Mouse (Mus musculus) stomach, embryonic 15.5 days (tissue): ENCODE results near the gene Larp6. TPM values are rescaled to one million over a fixed set of nuclear protein-coding genes. Genes with fewer than 3 reads are reported as not detected.

ENCODE experiments used
- ATAC-seq: fragments of 200-750 bp; cut with Nextera tagmentation; 2 replicates; pipeline ENCODE4 v1.8.0; 2017; ENCODE audit warnings: low read depth, moderate number of reproducible peaks, moderate TSS enrichment; ENCODE audit not compliant: insufficient read depth, low FRiP score
- H3K27ac ChIP-seq: fragments of 300-500 bp; sonication (generic); 2 replicates; pipeline ENCODE4 v1.5.1; 2015; ENCODE audit warnings: mild to moderate bottlenecking, inconsistent platforms
- H3K27me3 ChIP-seq: fragments of 300-500 bp; sonication (generic); replicated peaks from 2 replicates; pipeline ENCODE4 v1.6.1; 2015; ENCODE audit warnings: inconsistent platforms
- H3K36me3 ChIP-seq: fragments of 300-500 bp; sonication (generic); 2 replicates; pipeline ENCODE4 v1.6.1; 2015; ENCODE audit warnings: inconsistent platforms
- H3K4me1 ChIP-seq: fragments of 300-500 bp; sonication (generic); 2 replicates; pipeline ENCODE4 v1.6.1; 2015; ENCODE audit warnings: inconsistent platforms
- H3K4me2 ChIP-seq: fragments of 300-500 bp; sonication (generic); 2 replicates; pipeline ENCODE4 v1.6.1; 2015; ENCODE audit warnings: mild to moderate bottlenecking, inconsistent platforms
- H3K4me3 ChIP-seq: fragments of 300-500 bp; sonication (generic); replicated peaks from 2 replicates; pipeline ENCODE4 v1.5.1; 2015; ENCODE audit warnings: inconsistent platforms
- H3K9ac ChIP-seq: fragments of 300-500 bp; sonication (generic); 2 replicates; pipeline ENCODE4 v1.6.1; 2015; ENCODE audit warnings: inconsistent platforms
- H3K9me3 ChIP-seq: fragments of 300-500 bp; sonication (generic); 2 replicates; pipeline ENCODE4 v1.6.1; 2016; ENCODE audit warnings: inconsistent platforms
- WGBS: fragments of 180-500 bp; shearing (Covaris S2); methylation state at CpG from one replicate; pipeline ENCODE4 v1.1.7; 2015; 5-methylcytosine and 5-hydroxymethylcytosine counted together
- polyA plus RNA-seq: library from polyadenylated mRNA; unstranded; fragments of >200 nt; fragmentation: Nextera tagmentation; extraction: Ambion mirVana; gene quantifications from 2 replicates; pipeline ENCODE4 v1.2.1, GENCODE M21; 2015

Gene Larp6
- polyA plus RNA-seq, 1 experiment from 2014 or later: 2.2 TPM

GRCm38 (mm10) chr9:60715828-60716227 is 3.0 kb downstream of the Larp6 start:
- Histone ChIP-seq H3K4me3 (no peak overlapping the region), H3K36me3 (no peaks in the 10 kb centered on the region), H3K27me3 (0 out of 2 replicates have a peak, but pooled peaks cover 2% of the 10 kb centered on the region), H3K4me1 (peaks cover 12% of the 10 kb centered on the region; the same call in 1 of the 2 replicates), H3K9ac (no peak overlapping the region), H3K4me2 (no peak overlapping the region), H3K9me3 (no peaks in the 10 kb centered on the region), H3K27ac (no peak overlapping the region)
- WGBS: 41% methylated on average over 5 of the region's 5 CpGs
- no peak for ATAC-seq

- H3K4me1 ChIP-seq: peaks cover 9% of the 10 kb centered on the region; the same call in 1 of the 2 replicates
- ATAC-seq: no peak
- 53% methylated on average over 3 of the region's 3 CpGs for WGBS
- no peaks in the 10 kb centered on the region for H3K36me3 ChIP-seq
- H3K27ac ChIP-seq: no peak overlapping the region
- no peaks in the 10 kb centered on the region for H3K9me3 ChIP-seq
- 0 out of 2 replicates have a peak, but pooled peaks cover 2% of the 10 kb centered on the region for H3K27me3 ChIP-seq
- H3K4me3 ChIP-seq: no peak overlapping the region
- H3K4me2 ChIP-seq: no peak overlapping the region
- no peak overlapping the region for H3K9ac ChIP-seq
These were observed 5.5 kb downstream of the Larp6 start for GRCm38 (mm10) chr9:60718284-60718683.

GRCm38 (mm10) chr9:60719687-60720086 is 6.9 kb downstream of the Larp6 start:
- Histone ChIP-seq H3K36me3 (no peaks in the 10 kb centered on the region), H3K4me2 (no peak overlapping the region), H3K9ac (no peak overlapping the region), H3K27me3 (0 out of 2 replicates have a peak, but pooled peaks cover 2% of the 10 kb centered on the region), H3K4me1 (peaks cover 3% of the 10 kb centered on the region; the same call in 1 of the 2 replicates), H3K4me3 (no peak overlapping the region), H3K27ac (no peak overlapping the region), H3K9me3 (no peaks in the 10 kb centered on the region)
- ATAC-seq: no peak
- 85% methylated on average over 3 of the region's 3 CpGs for WGBS

GRCm38 (mm10) chr9:60724968-60725367 is 12.2 kb downstream of the Larp6 start:
- no peak overlapping the region for H3K4me3 ChIP-seq
- ATAC-seq: no peak
- H3K27ac ChIP-seq: no peak overlapping the region
- WGBS: 93% methylated on average over 7 of the region's 7 CpGs
- H3K27me3 ChIP-seq: no peaks in the 10 kb centered on the region
- H3K9me3 ChIP-seq: no peaks in the 10 kb centered on the region
- H3K4me2 ChIP-seq: no peak overlapping the region
- no peak overlapping the region for H3K9ac ChIP-seq
- H3K36me3 ChIP-seq: no peaks in the 10 kb centered on the region
- no peaks in the 10 kb centered on the region for H3K4me1 ChIP-seq

- Histone ChIP-seq H3K4me2 (no peak overlapping the region), H3K4me3 (no peak overlapping the region), H3K4me1 (no peaks in the 10 kb centered on the region), H3K27ac (no peak overlapping the region), H3K9ac (no peak overlapping the region), H3K36me3 (0 out of 2 replicates have a peak, but pooled peaks cover 5% of the 10 kb centered on the region), H3K9me3 (no peaks in the 10 kb centered on the region), H3K27me3 (no peaks in the 10 kb centered on the region)
- ATAC-seq: no peak
- 76% methylated on average over 2 of the region's 2 CpGs for WGBS
These were observed 21.5 kb downstream of the Larp6 start for GRCm38 (mm10) chr9:60734321-60734720.

- H3K4me1 ChIP-seq: peaks cover 12% of the 10 kb centered on the region; the same call in 1 of the 2 replicates
- 94% methylated on average over 5 of the region's 5 CpGs for WGBS
- H3K4me3 ChIP-seq: no peak overlapping the region
- no peak overlapping the region for H3K27ac ChIP-seq
- no peak overlapping the region for H3K9ac ChIP-seq
- no peaks in the 10 kb centered on the region for H3K27me3 ChIP-seq
- no peak for ATAC-seq
- no peaks in the 10 kb centered on the region for H3K9me3 ChIP-seq
- H3K36me3 ChIP-seq: 0 out of 2 replicates have a peak, but pooled peaks cover 5% of the 10 kb centered on the region
- H3K4me2 ChIP-seq: no peak overlapping the region
These were observed 26.3 kb downstream of the Larp6 start for GRCm38 (mm10) chr9:60739126-60739525.

GRCm38 (mm10) chr9:60741436-60741835 is 28.6 kb downstream of the Larp6 start:
- no peak overlapping the region for H3K4me3 ChIP-seq
- H3K9me3 ChIP-seq: no peaks in the 10 kb centered on the region
- H3K9ac ChIP-seq: no peak overlapping the region
- no peak for ATAC-seq
- H3K4me1 ChIP-seq: peaks cover 12% of the 10 kb centered on the region; the same call in 1 of the 2 replicates
- H3K36me3 ChIP-seq: 0 out of 2 replicates have a peak, but pooled peaks cover 5% of the 10 kb centered on the region
- WGBS: 45% methylated on average over 10 of the region's 10 CpGs
- H3K27ac ChIP-seq: no peak overlapping the region
- no peaks in the 10 kb centered on the region for H3K27me3 ChIP-seq
- H3K4me2 ChIP-seq: no peak overlapping the region

- H3K4me2 ChIP-seq: peak overlapping the region; percentile 53
These were observed 29.7 kb downstream of the Larp6 start for GRCm38 (mm10) chr9:60742516-60742915.

GRCm38 (mm10) chr9:60743180-60743900 is 30.6 kb downstream of the Larp6 start:
- Histone ChIP-seq H3K9me3 (no peaks in the 10 kb centered on the region), H3K4me2 (peak overlapping the region; percentile 53), H3K9ac (no peak overlapping the region), H3K36me3 (no peaks in the 10 kb centered on the region), H3K4me1 (peaks cover 12% of the 10 kb centered on the region; the same call in 1 of the 2 replicates), H3K4me3 (peak overlapping the region; percentile 17), H3K27ac (0 out of 2 replicates have a peak overlapping the region, but pooled peaks have one; percentile 42), H3K27me3 (no peaks in the 10 kb centered on the region)
- WGBS: 21% methylated on average over 17 of the region's 17 CpGs
- peak; percentile 35; the same call in 1 of the 2 replicates for ATAC-seq

More at GRCm38 (mm10) chr9:60742516-60742915, 29.7 kb downstream of the Larp6 start:
- WGBS: 55% methylated on average over 9 of the region's 9 CpGs
- Histone ChIP-seq H3K9me3 (no peaks in the 10 kb centered on the region), H3K4me1 (peaks cover 12% of the 10 kb centered on the region; the same call in 1 of the 2 replicates), H3K27ac (0 out of 2 replicates have a peak overlapping the region, but pooled peaks have one; percentile 42), H3K36me3 (0 out of 2 replicates have a peak, but pooled peaks cover under 1% of the 10 kb centered on the region), H3K27me3 (no peaks in the 10 kb centered on the region), H3K9ac (no peak overlapping the region), H3K4me3 (no peak overlapping the region)
- no peak for ATAC-seq

GRCm38 (mm10) chr9:60744171-60744969 is 31.6 kb downstream of the Larp6 start:
- Histone ChIP-seq H3K27ac (no peak overlapping the region), H3K4me3 (no peak overlapping the region), H3K9me3 (no peaks in the 10 kb centered on the region), H3K9ac (no peak overlapping the region), H3K4me1 (peaks cover 12% of the 10 kb centered on the region; the same call in 1 of the 2 replicates), H3K27me3 (no peaks in the 10 kb centered on the region), H3K36me3 (no peaks in the 10 kb centered on the region), H3K4me2 (no peak overlapping the region)
- 46% methylated on average over 18 of the region's 18 CpGs for WGBS
- no peak for ATAC-seq

GRCm38 (mm10) chr9:60744971-60745370 is 32.2 kb downstream of the Larp6 start:
- H3K4me2 ChIP-seq: no peak overlapping the region
- H3K9me3 ChIP-seq: no peaks in the 10 kb centered on the region
- peaks cover 12% of the 10 kb centered on the region; the same call in 1 of the 2 replicates for H3K4me1 ChIP-seq
- H3K4me3 ChIP-seq: no peak overlapping the region
- no peak overlapping the region for H3K27ac ChIP-seq
- no peak overlapping the region for H3K9ac ChIP-seq
- no peak for ATAC-seq
- no peaks in the 10 kb centered on the region for H3K27me3 ChIP-seq
- no peaks in the 10 kb centered on the region for H3K36me3 ChIP-seq
- WGBS: 60% methylated on average over 4 of the region's 4 CpGs
